Mouse (Mus musculus): ENCODE data around the gene 1600015I10Rik. TPM values are rescaled to one million over a fixed set of nuclear protein-coding genes. Genes with fewer than 3 reads are reported as not detected.
"Not testable (repeated sequence)": the region's sequence is repeated elsewhere in the genome, so short reads cannot be mapped to it uniquely, and the experiment has no call there.

The 1600015I10Rik gene
- not detected in 2 replicates for polyA plus RNA-seq (2015; fragmentation: Nextera tagmentation; extraction: Ambion mirVana)

GRCm38 (mm10) chr6:48929595-48929994, at the start of gene 1600015I10Rik:
Gene 1600015I10Rik, plus strand, starts transcription at chr6:48929895.
- Histone ChIP-seq H3K9me3 (replicated peaks; ENCODE audit: control insufficient read depth, low read length) (no peaks in the 10 kb centered on the region), H3K4me1 (ENCODE audit: control insufficient read depth, insufficient read depth, low read length) (no peaks in the 10 kb centered on the region), H3K4me2 (ENCODE audit: low read depth, low read length) (no peak within 1 kb of the TSS), H3K27ac (ENCODE audit: low read length) (no peak within 1 kb of the TSS), H3K4me3 (ENCODE audit: low read length) (no peak within 1 kb of the TSS), H3K36me3 (ENCODE audit: control insufficient read depth, insufficient read depth) (no peaks in the 10 kb centered on the region), H3K27me3 (ENCODE audit: control insufficient read depth, insufficient read depth, low read length) (no peaks in the 10 kb centered on the region), H3K9ac (ENCODE audit: low read length) (no peak within 1 kb of the TSS)
- ATAC-seq (replicated peaks; ENCODE audit: extremely low read depth, insufficient read depth, low FRiP score) = no peak
- WGBS = 85% methylated on average over 5 of the region's 5 CpGs

GRCm38 (mm10) chr6:48894203-48894602, 35.5 kb upstream of the 1600015I10Rik start:
- H3K4me1 ChIP-seq (ENCODE audit: control insufficient read depth, insufficient read depth, low read length) = no peaks in the 10 kb centered on the region
- no peak overlapping the region for H3K9ac ChIP-seq (ENCODE audit: low read length)
- no peak overlapping the region for H3K4me3 ChIP-seq (ENCODE audit: low read length)
- no peak for ATAC-seq (replicated peaks; ENCODE audit: extremely low read depth, insufficient read depth, low FRiP score)
- H3K27ac ChIP-seq (ENCODE audit: low read length) = no peak overlapping the region
- no peak overlapping the region for H3K4me2 ChIP-seq (ENCODE audit: low read depth, low read length)
- H3K36me3 ChIP-seq (ENCODE audit: control insufficient read depth, insufficient read depth) = no peaks in the 10 kb centered on the region
- H3K9me3 ChIP-seq (replicated peaks; ENCODE audit: control insufficient read depth, low read length) = no peaks in the 10 kb centered on the region
- 47% methylated on average over 4 of the region's 4 CpGs for WGBS
- no peaks in the 10 kb centered on the region for H3K27me3 ChIP-seq (ENCODE audit: control insufficient read depth, insufficient read depth, low read length)

DNA sequence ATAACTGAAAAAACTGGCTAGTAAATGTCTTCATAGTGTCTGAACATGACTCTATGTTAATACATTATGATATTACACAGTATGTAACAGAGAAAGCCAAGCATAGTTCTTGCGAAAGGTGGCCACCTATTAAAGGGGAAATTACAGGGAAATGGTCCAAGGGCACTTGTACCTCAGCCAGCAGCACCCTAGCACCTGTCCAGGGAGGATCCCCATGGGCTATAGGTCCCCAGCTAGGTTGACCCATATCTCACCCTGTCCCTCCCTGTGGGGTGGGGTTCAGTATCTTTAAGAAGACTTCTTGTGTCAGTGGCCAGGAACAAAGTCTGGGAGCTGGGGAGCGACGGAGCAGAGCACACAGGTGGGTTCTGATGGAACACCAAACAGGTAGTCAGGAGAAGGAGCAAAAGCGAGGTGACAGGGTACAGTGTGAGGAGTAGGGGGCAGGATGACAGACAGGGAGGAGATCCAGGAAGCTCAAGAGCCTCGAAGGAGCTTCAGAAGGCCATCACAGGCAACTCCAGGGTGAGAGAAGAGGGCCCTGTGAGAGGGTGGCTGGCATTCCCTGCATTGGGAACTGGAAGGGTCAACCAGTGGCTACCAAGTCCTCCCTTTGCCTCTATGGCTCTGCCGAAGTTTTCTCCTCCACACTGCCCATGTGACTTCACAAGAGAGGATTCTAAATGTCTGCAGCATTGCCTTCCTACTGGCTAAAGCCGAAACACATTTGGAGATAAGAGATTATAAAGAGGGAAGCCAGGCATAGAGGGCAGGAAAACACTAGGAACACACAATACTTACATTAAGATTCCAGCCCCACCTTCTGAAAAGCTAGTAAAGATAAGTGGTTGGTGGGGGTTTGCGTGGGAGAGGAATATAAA, 34.5 kb upstream of the 1600015I10Rik start:
- H3K9me3 ChIP-seq (replicated peaks; ENCODE audit: control insufficient read depth, low read length) = no peaks in the 10 kb centered on the region
- H3K27me3 ChIP-seq (ENCODE audit: control insufficient read depth, insufficient read depth, low read length) = no peaks in the 10 kb centered on the region
- no peak overlapping the region for H3K4me2 ChIP-seq (ENCODE audit: low read depth, low read length)
- ATAC-seq (replicated peaks; ENCODE audit: extremely low read depth, insufficient read depth, low FRiP score) = no peak
- no peak overlapping the region for H3K27ac ChIP-seq (ENCODE audit: low read length)
- WGBS = 74% methylated on average over 8 of the region's 8 CpGs
- no peak overlapping the region for H3K4me3 ChIP-seq (ENCODE audit: low read length)
- H3K4me1 ChIP-seq (ENCODE audit: control insufficient read depth, insufficient read depth, low read length) = no peaks in the 10 kb centered on the region
- no peak overlapping the region for H3K9ac ChIP-seq (ENCODE audit: low read length)
- no peaks in the 10 kb centered on the region for H3K36me3 ChIP-seq (ENCODE audit: control insufficient read depth, insufficient read depth)

GRCm38 (mm10) chr6:48895941-48896340, 33.8 kb upstream of the 1600015I10Rik start:
- Histone ChIP-seq H3K9me3 (replicated peaks; ENCODE audit: control insufficient read depth, low read length) (no peaks in the 10 kb centered on the region), H3K9ac (ENCODE audit: low read length) (no peak overlapping the region), H3K36me3 (ENCODE audit: control insufficient read depth, insufficient read depth) (no peaks in the 10 kb centered on the region), H3K4me2 (ENCODE audit: low read depth, low read length) (no peak overlapping the region), H3K27ac (ENCODE audit: low read length) (no peak overlapping the region), H3K4me1 (ENCODE audit: control insufficient read depth, insufficient read depth, low read length) (no peaks in the 10 kb centered on the region), H3K27me3 (ENCODE audit: control insufficient read depth, insufficient read depth, low read length) (no peaks in the 10 kb centered on the region), H3K4me3 (ENCODE audit: low read length) (no peak overlapping the region)
- no peak for ATAC-seq (replicated peaks; ENCODE audit: extremely low read depth, insufficient read depth, low FRiP score)
- WGBS = 79% methylated on average over 5 of the region's 5 CpGs

DNA sequence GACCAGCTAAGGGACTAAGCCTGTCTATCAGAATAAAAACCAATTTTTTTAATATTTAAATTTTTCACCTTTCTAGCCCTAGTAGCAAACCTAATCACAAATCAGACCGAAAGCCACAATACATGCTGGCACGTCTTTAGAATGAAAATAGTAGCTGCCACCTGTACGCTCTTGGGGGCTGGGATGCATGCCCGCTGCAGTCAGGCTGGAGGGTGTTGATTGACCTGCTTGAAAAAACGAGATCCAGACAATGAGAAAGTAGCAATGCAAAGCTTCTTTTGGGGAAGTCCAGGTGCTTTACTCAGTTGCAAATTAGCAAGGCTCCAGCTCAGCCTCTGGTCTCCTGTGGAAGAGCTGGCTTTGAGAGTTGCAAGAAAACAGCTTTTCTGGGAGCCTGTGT, 32.7 kb upstream of the 1600015I10Rik start:
- Histone ChIP-seq H3K27me3 (ENCODE audit: control insufficient read depth, insufficient read depth, low read length) (no peaks in the 10 kb centered on the region), H3K4me1 (ENCODE audit: control insufficient read depth, insufficient read depth, low read length) (no peaks in the 10 kb centered on the region), H3K9ac (ENCODE audit: low read length) (no peak overlapping the region), H3K4me3 (ENCODE audit: low read length) (no peak overlapping the region), H3K4me2 (ENCODE audit: low read depth, low read length) (no peak overlapping the region), H3K36me3 (ENCODE audit: control insufficient read depth, insufficient read depth) (no peaks in the 10 kb centered on the region), H3K27ac (ENCODE audit: low read length) (no peak overlapping the region), H3K9me3 (replicated peaks; ENCODE audit: control insufficient read depth, low read length) (no peaks in the 10 kb centered on the region)
- ATAC-seq (replicated peaks; ENCODE audit: extremely low read depth, insufficient read depth, low FRiP score) = no peak
- 67% methylated on average over 5 of the region's 5 CpGs for WGBS

GRCm38 (mm10) chr6:48901316-48901715, 28.4 kb upstream of the 1600015I10Rik start:
- not testable (repeated sequence) for H3K27me3 ChIP-seq (ENCODE audit: control insufficient read depth, insufficient read depth, low read length); H3K4me3 ChIP-seq (ENCODE audit: low read length); ATAC-seq (replicated peaks; ENCODE audit: extremely low read depth, insufficient read depth, low FRiP score); H3K27ac ChIP-seq (ENCODE audit: low read length); H3K9me3 ChIP-seq (replicated peaks; ENCODE audit: control insufficient read depth, low read length); H3K4me2 ChIP-seq (ENCODE audit: low read depth, low read length); H3K36me3 ChIP-seq (ENCODE audit: control insufficient read depth, insufficient read depth); H3K9ac ChIP-seq (ENCODE audit: low read length); H3K4me1 ChIP-seq (ENCODE audit: control insufficient read depth, insufficient read depth, low read length)
- 90% methylated on average over 11 of the region's 11 CpGs for WGBS

GRCm38 (mm10) chr6:48902511-48903406, 26.9 kb upstream of the 1600015I10Rik start:
- Histone ChIP-seq H3K9me3 (replicated peaks; ENCODE audit: control insufficient read depth, low read length) (no peaks in the 10 kb centered on the region), H3K27me3 (ENCODE audit: control insufficient read depth, insufficient read depth, low read length) (no peaks in the 10 kb centered on the region), H3K4me2 (ENCODE audit: low read depth, low read length) (no peak overlapping the region), H3K9ac (ENCODE audit: low read length) (no peak overlapping the region), H3K4me1 (ENCODE audit: control insufficient read depth, insufficient read depth, low read length) (no peaks in the 10 kb centered on the region), H3K36me3 (ENCODE audit: control insufficient read depth, insufficient read depth) (no peaks in the 10 kb centered on the region), H3K4me3 (ENCODE audit: low read length) (no peak overlapping the region), H3K27ac (ENCODE audit: low read length) (no peak overlapping the region)
- ATAC-seq (replicated peaks; ENCODE audit: extremely low read depth, insufficient read depth, low FRiP score) = no peak
- WGBS = 87% methylated on average over 17 of the region's 17 CpGs

- no peak overlapping the region for H3K4me2 ChIP-seq (ENCODE audit: low read depth, low read length)
- H3K27me3 ChIP-seq (ENCODE audit: control insufficient read depth, insufficient read depth, low read length) = no peaks in the 10 kb centered on the region
- H3K36me3 ChIP-seq (ENCODE audit: control insufficient read depth, insufficient read depth) = no peaks in the 10 kb centered on the region
- no peak for ATAC-seq (replicated peaks; ENCODE audit: extremely low read depth, insufficient read depth, low FRiP score)
- 78% methylated on average over 4 of the region's 4 CpGs for WGBS
- H3K9ac ChIP-seq (ENCODE audit: low read length) = no peak overlapping the region
- H3K4me1 ChIP-seq (ENCODE audit: control insufficient read depth, insufficient read depth, low read length) = no peaks in the 10 kb centered on the region
- H3K9me3 ChIP-seq (replicated peaks; ENCODE audit: control insufficient read depth, low read length) = no peaks in the 10 kb centered on the region
- H3K4me3 ChIP-seq (ENCODE audit: low read length) = no peak overlapping the region
- no peak overlapping the region for H3K27ac ChIP-seq (ENCODE audit: low read length)
These were observed 26.3 kb upstream of the 1600015I10Rik start for GRCm38 (mm10) chr6:48903437-48903836.

DNA sequence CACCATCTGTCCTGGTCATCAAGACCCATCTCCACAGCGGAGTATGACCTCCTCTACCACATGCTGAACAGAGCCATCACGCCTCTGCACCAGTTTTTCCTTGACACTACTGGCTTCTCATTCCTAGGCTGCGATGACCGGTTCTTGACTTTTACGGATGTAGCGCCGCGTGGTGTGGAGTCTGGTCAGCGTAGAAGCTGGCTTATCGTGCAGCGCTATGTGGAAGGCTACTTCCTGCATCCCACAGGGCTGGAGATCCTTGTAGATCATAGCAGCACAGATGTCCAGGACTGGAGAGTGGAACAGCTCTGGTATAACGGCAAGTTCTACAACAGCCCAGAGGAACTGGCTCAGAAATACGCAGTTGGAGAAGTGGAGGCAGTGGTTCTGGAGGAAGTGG, 24.1 kb upstream of the 1600015I10Rik start:
- H3K4me1 ChIP-seq (ENCODE audit: control insufficient read depth, insufficient read depth, low read length) = no peaks in the 10 kb centered on the region
- H3K4me3 ChIP-seq (ENCODE audit: low read length) = no peak overlapping the region
- no peak overlapping the region for H3K27ac ChIP-seq (ENCODE audit: low read length)
- WGBS = 90% methylated on average over 13 of the region's 13 CpGs
- no peak overlapping the region for H3K4me2 ChIP-seq (ENCODE audit: low read depth, low read length)
- no peaks in the 10 kb centered on the region for H3K9me3 ChIP-seq (replicated peaks; ENCODE audit: control insufficient read depth, low read length)
- H3K27me3 ChIP-seq (ENCODE audit: control insufficient read depth, insufficient read depth, low read length) = no peaks in the 10 kb centered on the region
- H3K9ac ChIP-seq (ENCODE audit: low read length) = no peak overlapping the region
- no peaks in the 10 kb centered on the region for H3K36me3 ChIP-seq (ENCODE audit: control insufficient read depth, insufficient read depth)
- ATAC-seq (replicated peaks; ENCODE audit: extremely low read depth, insufficient read depth, low FRiP score) = no peak
